Mouse (Mus musculus) thymus, postnatal 4 days (tissue): ENCODE results near the gene Cpa5.

Experiments used
- DNase-seq: peaks from one replicate; pipeline ENCODE4 v3.0.0; 2021

Cpa5 gene

GRCm38 (mm10) chr6:30649651-30650296 lies 39.0 kb downstream of the Cpa5 start:
- no peak for DNase-seq

DNA sequence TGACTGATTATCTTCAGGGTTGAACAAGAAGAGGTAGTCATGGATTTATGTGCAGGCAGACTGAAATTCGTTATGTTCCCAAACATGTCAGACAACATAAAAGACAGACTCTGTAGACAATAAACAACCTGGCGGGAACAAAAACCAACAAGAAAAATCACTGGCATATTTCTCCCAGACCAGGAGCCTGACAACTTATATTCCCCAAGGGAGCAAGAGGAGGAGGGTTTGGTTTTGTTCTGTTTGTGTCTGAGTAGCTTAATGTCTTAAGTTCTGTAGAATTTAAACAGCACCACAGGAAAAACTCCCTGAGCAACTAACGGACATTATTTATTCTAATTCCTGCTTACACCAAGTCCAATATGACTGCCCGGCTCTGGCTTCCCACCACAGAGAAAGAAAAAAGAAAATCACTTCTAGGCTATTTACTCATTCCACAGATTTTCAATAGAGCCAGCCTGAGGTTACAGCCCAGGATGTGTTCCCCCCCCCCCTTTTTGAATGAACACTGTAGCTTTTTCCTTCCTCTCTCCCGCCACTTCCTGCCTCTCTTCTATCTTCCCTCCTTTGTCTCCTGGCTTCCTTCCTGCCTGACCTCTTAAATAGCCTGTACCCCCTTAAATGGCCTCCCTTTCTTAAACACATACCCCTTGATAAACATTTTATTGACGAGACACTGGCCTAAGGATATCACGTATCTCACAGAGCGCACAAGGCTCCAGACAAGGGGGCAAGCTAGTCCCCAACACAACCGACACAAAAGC lies 41.8 kb downstream of the Cpa5 start:
- no peak for DNase-seq

GRCm38 (mm10) chr6:30653518-30653917 lies 42.7 kb downstream of the Cpa5 start:
- DNase-seq, result no peak

- DNase-seq, result no peak
Measured at GRCm38 (mm10) chr6:30654402-30654859, 43.6 kb downstream of the Cpa5 start.

DNA sequence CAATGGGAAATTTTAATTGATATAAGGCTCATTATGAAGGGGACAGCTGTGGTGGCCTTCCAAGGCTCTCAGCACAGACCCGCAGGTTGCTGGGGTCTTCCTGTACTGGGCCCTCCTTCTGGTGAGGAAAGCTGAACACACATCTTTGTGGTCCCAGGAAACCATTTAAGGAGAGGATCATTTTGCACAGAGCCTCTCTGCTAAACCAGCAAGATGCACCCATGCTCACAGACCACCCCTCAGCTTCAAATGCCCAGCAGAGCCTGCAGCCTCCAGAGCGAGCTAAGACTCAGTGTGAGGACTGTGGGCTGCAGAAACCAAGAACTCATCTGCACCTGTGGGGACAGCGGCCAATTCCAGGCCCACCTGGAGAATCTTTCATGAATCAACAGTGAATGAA lies 44.1 kb downstream of the Cpa5 start:
- DNase-seq, result no peak

DNA sequence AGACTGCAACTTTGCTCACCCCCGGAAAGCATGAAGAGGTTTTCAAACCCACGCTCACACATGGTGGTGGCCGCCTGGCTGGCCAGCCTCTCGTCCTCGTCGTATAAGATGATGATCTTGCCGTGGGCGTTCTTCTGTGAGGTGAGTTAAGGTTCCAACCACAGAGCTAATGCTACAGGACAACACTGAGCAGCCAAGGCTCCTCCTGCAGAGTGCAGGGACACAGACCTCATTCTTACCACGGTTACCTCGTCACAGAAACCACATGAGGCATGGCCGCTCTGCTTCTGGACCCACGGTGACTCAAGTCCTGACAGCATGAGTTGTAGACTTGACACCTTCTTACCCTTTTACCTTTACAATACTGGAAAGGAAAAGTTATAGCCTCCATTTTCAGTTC lies 46.5 kb downstream of the Cpa5 start:
- no peak for DNase-seq

- no peak for DNase-seq
Measured at GRCm38 (mm10) chr6:30658619-30659018, 47.8 kb downstream of the Cpa5 start.

- no peak for DNase-seq
Measured at GRCm38 (mm10) chr6:30664776-30665175, 54.0 kb downstream of the Cpa5 start.

DNA sequence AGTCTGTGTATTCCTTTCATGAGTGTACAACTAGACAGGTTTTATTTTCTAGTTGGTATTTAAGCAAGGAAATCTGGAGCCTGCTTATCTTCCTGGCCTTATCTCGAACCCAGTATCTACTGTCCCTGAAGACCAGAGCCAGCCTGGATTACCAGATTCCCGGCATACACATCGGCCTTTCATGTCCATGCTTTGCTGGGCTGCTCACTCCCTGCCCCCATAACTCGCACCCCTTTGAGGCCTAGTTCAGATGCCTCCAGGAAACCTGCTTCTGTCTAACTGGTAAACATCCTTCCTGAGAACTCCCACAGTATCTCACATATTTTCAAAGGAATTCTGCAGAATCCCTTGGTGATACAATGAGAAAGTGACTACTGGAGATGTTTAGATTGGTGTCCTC lies 54.5 kb downstream of the Cpa5 start:
- no peak for DNase-seq

- no peak for DNase-seq
Measured at GRCm38 (mm10) chr6:30666043-30666442, 55.2 kb downstream of the Cpa5 start.

GRCm38 (mm10) chr6:30667585-30667984 lies 56.8 kb downstream of the Cpa5 start:
- no peak for DNase-seq

DNA sequence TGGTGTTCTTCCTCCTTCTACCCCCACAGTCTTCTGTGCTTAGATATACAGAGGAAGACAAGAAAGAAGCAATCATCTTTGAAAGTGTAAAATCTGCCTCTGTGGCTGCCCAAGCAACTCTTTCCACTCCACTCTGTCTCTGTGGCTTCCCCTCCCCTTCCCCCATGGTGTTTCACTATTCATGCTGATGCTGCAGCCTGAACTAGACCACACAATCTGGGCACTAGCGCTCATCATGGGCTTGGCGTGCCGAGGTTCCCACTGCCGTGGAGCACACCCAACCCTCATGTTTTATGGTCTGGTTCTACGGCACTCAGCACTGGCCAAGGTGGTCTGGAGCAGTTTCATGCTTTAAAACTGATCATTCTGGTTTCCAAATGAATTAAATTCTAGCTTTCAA lies 60.9 kb downstream of the Cpa5 start:
- peak; percentile 21 for DNase-seq

GRCm38 (mm10) chr6:30673764-30674561 lies 63.2 kb downstream of the Cpa5 start:
- DNase-seq, result no peak

DNA sequence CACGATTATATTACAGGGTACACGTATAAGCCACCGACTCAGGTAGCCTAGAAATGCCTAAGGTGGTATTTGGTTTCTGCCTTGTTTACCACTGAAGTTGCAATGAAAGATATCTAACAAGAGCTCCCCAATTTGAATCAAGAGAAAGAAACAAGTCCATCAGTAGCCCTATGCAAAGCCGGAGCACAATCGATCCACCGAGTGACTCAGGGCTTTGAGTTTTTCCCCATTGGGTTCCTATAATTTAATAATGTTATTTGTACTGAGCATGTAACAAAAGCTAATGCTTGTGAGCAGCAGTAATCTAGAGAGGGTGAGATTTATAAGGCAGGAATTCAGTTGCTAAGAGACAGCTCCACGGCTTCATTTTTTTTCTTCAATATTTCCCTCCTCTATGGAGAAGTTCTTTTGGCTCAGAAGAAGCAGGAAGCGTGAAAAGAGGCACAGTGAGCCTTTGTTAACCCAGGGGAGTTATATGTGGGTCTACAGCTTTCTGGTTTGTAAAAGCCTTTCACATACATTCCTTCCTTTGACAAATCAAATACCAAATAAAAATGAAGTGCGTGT lies 64.0 kb downstream of the Cpa5 start:
- no peak for DNase-seq

- DNase-seq, result no peak
Measured at GRCm38 (mm10) chr6:30675281-30675771, 64.5 kb downstream of the Cpa5 start.

- DNase-seq, result no peak
Measured at GRCm38 (mm10) chr6:30676506-30676905, 65.7 kb downstream of the Cpa5 start.

GRCm38 (mm10) chr6:30677591-30677990 lies 66.8 kb downstream of the Cpa5 start:
- no peak for DNase-seq

DNA sequence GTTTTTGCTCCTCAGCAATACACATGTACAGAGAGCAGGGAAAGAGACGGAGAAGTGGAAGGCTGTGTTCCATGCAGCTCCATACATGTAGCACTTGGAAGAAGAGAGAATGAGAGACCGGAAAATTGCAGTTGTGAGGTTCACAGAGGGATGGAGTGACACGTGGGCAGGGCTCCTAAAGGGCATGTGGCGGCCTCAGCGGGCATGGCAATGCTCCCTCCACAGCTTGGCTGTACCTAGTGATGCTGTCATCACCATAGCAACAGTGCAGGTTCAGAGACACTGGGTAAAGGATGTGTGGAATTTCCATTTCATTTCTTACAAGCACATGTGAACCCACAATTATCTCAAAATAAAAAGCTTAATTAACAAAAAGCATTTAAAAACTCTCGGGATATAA lies 67.7 kb downstream of the Cpa5 start:
- DNase-seq, result no peak

GRCm38 (mm10) chr6:30679567-30679966 lies 68.8 kb downstream of the Cpa5 start:
- DNase-seq, result no peak

DNA sequence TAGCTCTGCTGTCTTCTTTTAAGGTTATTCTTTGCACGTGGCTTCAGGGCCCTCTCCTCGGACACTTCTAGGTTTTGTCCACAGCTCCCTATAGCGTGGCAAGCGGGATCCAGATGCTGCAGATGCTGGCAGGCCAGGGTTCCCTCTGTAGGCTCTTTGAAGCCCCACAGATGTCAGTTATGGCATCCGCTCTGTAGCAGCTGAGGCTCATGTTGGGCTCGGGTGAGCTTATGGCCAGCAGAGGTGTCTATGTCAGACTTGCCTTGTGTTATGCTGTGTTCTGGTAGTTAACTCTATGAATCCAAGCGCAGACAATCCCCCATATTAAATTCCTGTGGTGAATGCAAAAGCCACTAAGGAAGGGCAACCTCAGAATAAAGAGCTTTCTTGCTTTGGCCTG lies 69.6 kb downstream of the Cpa5 start:
- no peak for DNase-seq
